Mouse (Mus musculus): ENCODE measurements at regions not wholly inside any gene's neighbourhood (a gene's known extent, or its start where the extent isn't known, plus 50 kb on each side); places are given as distances from the start of the nearest gene placed in this dataset.

DNA sequence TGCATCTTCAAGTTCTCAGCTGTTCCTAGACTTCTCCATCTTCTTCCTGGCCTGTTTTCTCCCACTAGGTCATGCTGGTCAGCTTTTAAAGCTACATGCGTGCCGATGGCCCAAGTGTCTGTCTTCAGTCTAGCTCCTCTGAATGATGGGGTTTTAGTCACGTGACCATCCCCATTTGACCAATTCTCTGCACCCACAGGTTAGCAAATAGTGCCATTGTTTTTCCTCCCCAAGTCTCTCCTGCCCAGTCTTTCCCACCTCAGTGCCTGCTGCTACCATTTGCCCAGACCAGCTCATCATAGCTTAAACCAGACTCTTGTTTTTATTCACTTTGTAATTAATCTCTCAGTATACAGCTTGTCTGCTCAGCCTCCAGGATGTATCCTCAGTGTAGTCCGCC, 62.3 kb downstream of the Zfp706 start:
- DNase-seq (ENCODE audit: low spot score), result no peak

GRCm38 (mm10) chr15:36944556-36945171, 62.9 kb downstream of the Zfp706 start:
- DNase-seq (ENCODE audit: low spot score), result no peak

- no peak for DNase-seq (ENCODE audit: low spot score)
Measured at GRCm38 (mm10) chr15:36943492-36944112, 64.0 kb downstream of the Zfp706 start.

- no peak for DNase-seq (ENCODE audit: low spot score)
Measured at GRCm38 (mm10) chr15:36942261-36942660, 65.3 kb downstream of the Zfp706 start.

DNA sequence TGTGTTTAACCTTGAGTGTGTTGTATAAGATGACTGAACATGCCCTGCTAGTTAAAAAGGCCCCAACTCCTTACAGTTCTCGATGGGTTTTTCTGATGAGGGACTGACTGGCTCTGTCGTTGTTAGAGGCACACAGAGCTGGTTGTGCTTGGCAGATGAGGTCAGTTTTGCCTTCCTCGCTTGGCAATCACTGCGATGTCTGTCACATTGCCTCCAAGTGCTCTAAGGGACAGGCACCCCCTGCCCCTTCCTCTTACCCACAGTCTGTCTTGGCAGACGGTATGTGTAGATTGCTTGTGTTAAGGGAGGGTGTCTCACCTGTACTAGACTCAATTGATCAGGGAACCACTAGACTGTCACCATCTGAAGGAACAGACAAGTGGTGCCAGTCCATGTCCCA, 65.8 kb downstream of the Zfp706 start:
- no peak for DNase-seq (ENCODE audit: low spot score)

DNA sequence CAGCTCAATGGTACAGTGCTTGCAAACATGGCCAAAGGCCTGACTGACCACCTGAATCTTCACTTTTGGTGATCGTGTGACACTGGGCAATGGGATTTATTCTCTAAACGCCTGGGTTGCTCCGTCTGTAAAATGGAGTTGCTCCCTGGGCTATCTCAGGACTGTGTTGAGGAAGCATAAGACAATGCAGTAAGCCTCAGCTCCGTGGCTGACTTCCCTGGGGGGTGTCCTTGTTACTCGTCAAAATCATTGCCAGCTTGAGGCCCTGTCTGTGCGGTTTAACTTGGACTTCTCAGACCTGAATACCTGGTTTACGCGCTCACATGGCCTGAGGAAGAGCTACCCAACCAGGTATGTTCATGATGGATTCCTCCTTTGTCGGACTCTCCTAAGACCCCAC, 68.0 kb downstream of the Zfp706 start:
- no peak for DNase-seq (ENCODE audit: low spot score)

DNA sequence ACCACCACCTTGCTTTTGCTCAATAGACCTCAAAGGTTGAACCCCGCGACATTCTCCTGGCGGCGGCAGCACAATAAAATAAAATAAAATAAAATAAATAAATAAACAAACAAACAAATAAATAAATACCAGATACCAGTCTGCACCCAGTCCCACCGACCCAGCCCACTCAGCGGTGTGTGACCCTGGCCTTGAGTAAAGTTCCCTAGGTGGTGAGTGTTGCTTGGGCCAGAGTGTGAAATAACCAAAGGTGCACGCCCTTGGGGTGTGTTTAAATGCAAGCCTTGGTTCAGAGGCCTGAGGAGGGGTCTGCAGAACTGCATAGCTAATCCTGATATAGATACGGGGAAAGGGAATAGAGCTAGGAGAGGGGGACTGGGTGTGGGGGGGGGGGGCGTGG, 68.4 kb downstream of the Zfp706 start:
- DNase-seq (ENCODE audit: low spot score), result no peak

- peak; percentile 48 for DNase-seq (ENCODE audit: low spot score)
Measured at GRCm38 (mm10) chr15:36938511-36939150, 68.9 kb downstream of the Zfp706 start.

- DNase-seq (ENCODE audit: low spot score), result no peak
Measured at GRCm38 (mm10) chr15:36937757-36938498, 69.6 kb downstream of the Zfp706 start.

DNA sequence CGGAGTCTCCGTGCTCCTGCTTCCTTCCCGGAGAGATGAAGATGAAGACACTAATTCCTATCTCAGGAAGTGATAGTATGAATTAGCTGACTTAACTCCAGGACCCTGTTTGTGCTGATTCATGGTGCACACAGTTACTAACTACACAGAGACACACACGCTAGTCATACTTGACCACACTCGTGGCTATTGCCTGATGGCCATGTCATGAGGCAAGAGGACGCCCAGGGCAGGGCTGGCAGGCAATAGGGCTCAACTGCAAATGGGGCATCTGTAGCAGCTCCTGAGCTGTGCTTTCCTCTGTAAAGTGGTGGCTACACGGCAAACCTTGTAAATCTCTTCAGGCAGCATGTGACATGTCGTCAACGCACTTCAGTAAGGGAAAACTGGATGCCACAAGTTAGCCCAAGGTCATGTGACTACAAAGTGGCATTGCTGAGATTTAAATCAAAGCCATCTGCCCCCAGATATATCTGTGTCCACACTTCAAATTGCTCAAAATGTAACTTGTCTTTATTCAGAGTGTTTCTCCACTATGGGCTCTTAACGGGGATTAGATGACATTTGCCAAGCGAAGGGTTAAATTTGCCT, 70.4 kb downstream of the Zfp706 start:
- no peak for DNase-seq (ENCODE audit: low spot score)

GRCm38 (mm10) chr15:36934801-36935200, 72.8 kb downstream of the Zfp706 start:
- no peak for DNase-seq (ENCODE audit: low spot score)

GRCm38 (mm10) chr15:36933581-36933991, 74.0 kb downstream of the Zfp706 start:
- peak; percentile 2 for DNase-seq (ENCODE audit: low spot score)

- peak; percentile 14 for DNase-seq (ENCODE audit: low spot score)
Measured at GRCm38 (mm10) chr15:36931460-36931859, 76.1 kb downstream of the Zfp706 start.

- DNase-seq (ENCODE audit: low spot score), result no peak
Measured at GRCm38 (mm10) chr15:36930433-36930832, 77.1 kb downstream of the Zfp706 start.

DNA sequence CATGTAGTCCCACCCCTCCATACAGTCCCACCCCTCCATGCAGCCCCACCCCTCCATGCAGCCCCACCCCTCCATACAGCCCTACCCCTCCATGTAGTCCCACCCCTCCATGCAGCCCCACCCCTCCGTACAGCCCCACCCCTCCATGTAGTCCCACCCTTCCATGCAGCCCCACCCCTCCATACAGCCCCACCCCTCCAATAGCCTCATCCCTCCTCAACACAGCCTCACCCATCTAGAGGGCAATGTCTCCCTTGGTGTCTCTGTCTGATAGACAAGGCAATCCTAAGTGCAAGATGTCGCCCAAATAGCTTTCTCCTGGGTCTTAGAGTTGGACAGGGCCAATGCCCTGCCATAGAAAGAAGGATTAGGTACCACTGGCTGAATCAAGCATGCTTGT, 77.8 kb downstream of the Zfp706 start:
- no peak for DNase-seq (ENCODE audit: low spot score)

DNA sequence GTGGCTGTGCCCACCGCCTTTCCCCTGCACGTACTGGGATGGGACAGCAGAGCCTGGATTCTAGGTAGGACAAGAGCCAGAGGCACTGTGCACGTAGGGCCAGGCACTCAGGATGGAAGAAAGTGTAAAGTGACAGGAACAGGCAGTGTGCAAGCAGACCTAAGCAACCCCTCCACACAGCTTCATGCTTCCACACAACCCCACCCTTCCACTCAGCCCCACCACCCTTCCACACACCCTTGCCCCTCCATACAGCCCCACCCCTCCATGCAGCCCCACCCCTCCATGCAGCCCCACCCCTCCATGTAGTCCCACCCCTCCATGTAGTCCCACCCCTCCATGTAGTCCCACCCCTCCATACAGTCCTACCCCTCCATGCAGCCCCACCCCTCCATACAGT, 78.5 kb downstream of the Zfp706 start:
- DNase-seq (ENCODE audit: low spot score), result no peak

DNA sequence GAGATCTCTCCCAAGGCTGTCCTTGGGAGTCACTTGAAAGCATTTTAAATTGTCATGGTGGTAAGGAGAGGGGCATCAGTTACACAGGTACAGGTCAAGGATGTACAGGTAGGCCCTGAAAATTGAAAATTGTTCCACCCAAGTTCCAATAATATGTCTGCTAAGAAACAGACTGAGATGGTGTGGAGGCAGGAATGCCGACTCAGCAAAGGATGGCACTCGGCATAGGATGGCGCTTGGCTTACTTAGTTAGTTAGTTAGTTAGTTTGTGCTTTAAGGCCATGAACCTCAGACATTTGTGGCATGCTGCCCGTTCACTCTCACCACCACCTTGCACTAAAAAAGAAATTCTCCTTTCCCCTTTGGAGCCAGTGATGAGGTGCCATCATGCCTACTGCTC, 78.9 kb downstream of the Zfp706 start:
- DNase-seq (ENCODE audit: low spot score), result no peak

DNA sequence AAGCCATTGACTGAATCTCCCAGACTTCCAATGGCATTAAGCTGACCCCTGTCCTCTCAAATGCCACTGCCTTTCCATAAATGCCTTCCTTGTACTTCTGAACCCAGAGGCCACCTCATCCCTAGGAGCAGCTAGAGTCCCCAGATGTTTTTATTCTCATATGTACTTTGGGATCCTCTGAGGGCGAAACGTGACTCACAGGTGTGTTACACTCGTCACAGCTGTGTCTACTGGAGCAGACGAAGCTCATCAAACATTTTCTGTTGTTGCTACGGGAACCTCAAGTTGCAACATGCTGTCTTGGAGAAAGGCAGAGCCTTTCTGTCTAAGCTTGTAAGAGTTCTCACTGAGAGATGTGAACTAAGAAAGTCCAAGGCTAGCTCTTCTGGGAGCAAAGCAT, 80.1 kb downstream of the Zfp706 start:
- DNase-seq (ENCODE audit: low spot score), result no peak

GRCm38 (mm10) chr15:36924171-36924570, 83.4 kb downstream of the Zfp706 start:
- DNase-seq (ENCODE audit: low spot score), result no peak

GRCm38 (mm10) chr15:36921384-36921783, 86.2 kb downstream of the Zfp706 start:
- DNase-seq (ENCODE audit: low spot score), result no peak

GRCm38 (mm10) chr15:36920886-36921285, 86.7 kb downstream of the Zfp706 start:
- DNase-seq (ENCODE audit: low spot score), result no peak

- no peak for DNase-seq (ENCODE audit: low spot score)
Measured at GRCm38 (mm10) chr15:36919704-36920103, 87.9 kb downstream of the Zfp706 start.

DNA sequence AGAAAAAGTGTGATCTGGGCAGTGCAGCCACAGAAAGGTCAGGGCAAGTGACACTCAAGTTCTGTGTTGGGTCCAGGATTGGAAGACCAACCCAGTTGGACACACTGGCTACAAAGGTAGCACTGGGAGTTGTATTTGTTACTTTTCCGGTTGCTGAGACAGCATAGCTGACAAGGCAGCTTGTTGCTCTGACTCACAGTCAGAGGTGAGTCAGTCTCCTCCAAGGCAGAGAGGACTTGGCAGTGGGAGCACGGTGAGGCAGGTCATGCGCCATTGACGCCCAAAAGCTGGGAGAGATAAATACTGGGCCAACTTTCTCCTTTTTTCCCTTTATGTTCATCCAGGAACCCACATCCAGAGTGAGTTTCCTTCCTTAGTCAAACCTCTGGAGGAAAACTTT, 88.4 kb downstream of the Zfp706 start:
- DNase-seq (ENCODE audit: low spot score), result no peak

All from spleen, adult 12 weeks (tissue).